Mouse (Mus musculus): ENCODE measurements around the gene Sub1. TPM values are rescaled to one million over a fixed set of nuclear protein-coding genes. Genes with fewer than 3 reads are reported as not detected.

Gene Sub1
- 287 TPM for total RNA-seq (2023)

GRCm38 (mm10) chr15:11996883-11997282 lies at the start of gene Sub1:
Gene Sub1 (minus strand): TSS chr15:11996983.

Other genes with a start within 250 kb of the Sub1 start
- not detected for gene Npr3, start 89.7 kb downstream of the Sub1 start, total RNA-seq (2023)
- gene Zfr, start 120.8 kb upstream of the Sub1 start, total RNA-seq (2023) = 153 TPM
- gene Mtmr12, start 208.0 kb upstream of the Sub1 start, total RNA-seq (2023) = 71.9 TPM

Measured in CD4-positive naive resting alpha-beta T cell, adult 57 days (primary cell).